Mouse (Mus musculus) lung, postnatal 10 days (tissue): ENCODE measurements around the gene Olfr846.

Experiments
- DNase-seq: peaks from one replicate; pipeline ENCODE4 v3.0.0; 2021

The Olfr846 gene

DNA sequence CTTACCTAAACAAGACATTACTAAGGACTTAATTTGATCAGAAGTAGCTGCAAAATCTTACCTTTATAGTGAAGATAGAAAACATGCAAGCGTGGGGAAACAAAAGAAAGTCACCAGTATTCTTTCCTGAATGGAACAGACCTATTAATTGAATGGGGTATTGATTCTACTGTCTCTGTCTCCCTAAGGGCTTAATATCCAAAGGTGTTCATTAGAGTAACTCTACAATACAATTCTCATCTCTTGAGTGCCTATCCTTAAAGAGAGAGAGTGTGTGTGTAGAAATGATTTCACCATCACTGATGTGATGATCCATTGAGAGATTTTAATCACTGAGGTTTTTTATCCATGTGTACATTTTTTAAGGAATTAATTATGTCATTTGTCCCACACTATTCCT lies at the start of gene Olfr846:
Gene Olfr846, minus strand, starts transcription at position 101 of the 400 bp plus-strand sequence.
- no peak for DNase-seq

GRCm38 (mm10) chr9:19378569-19378968 lies 14.8 kb upstream of the Olfr846 start, which contains the start of gene Olfr847:
Gene Olfr847, minus strand, starts transcription at chr9:19378669.
- DNase-seq = no peak

DNA sequence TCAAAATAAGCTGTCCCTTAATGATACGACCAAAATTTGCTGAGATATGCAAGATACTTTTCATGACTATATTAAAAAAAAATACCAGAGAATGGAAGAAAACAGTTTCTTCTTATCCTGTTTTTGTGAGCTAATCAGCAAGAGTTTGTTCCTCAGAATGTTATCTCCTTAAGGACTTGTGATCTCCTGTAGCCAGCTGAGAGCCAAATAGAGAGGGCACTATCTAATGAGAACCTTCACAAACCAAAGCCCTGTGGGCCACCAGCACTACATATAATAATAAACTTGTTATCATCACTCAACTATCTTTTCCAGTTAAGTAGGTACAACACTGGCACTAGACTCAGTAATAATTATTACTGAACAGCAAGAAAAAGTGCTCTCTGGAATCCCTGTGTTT lies 27.6 kb downstream of the Olfr846 start, which contains the start of gene Olfr845:
Gene Olfr845, plus strand, starts transcription at position 301 of the 400 bp plus-strand sequence.
- no peak for DNase-seq

GRCm38 (mm10) chr9:19316047-19316446 lies 47.8 kb downstream of the Olfr846 start, which contains the start of gene Olfr844:
Gene Olfr844, plus strand, starts transcription at chr9:19316347.
- DNase-seq = no peak
